Mouse (Mus musculus) thymus, postnatal 4 days (tissue): Measurements from ENCODE around the gene Rybp.

ENCODE experiments used
- DNase-seq: peaks from one replicate; pipeline ENCODE4 v3.0.0; 2021

Rybp gene

DNA sequence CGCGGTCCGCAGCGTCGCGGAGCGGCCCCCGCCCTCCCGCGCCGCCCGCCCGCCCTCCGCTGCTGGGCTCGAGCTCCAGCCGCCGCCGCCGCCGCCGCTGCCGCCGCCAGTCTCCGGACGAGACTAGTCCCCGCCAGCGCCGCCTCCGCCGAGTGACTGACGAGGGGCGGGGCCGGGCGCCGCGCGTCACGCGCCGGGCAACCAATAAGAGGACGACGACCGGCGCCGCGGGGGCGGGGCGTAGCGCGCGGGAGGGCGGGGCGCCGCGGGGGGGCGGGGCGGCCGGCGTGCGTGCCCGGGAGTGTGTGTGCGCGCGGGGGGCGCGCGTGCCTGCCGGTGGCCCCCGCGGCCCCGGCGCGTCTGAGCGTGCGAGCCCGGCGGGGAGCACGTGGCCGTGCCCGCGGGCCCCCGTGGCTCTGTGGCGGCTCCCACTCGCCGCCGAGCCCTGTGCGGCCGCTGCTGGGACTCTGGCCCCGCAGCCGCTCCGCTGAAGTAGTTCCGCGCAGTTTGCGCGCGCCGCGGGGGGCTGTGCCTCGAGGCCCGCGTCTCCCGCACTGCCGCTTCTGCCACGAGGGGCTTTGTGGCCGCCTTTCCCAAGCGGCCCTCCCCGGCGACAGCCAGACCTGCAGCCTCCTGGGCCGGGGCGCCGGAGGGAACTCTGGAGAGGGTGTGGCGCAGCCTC lies at the start of gene Rybp:
Gene Rybp, minus strand, starts transcription at position 152 of the 682 bp plus-strand sequence.
- DNase-seq, result peak; percentile 97

DNA sequence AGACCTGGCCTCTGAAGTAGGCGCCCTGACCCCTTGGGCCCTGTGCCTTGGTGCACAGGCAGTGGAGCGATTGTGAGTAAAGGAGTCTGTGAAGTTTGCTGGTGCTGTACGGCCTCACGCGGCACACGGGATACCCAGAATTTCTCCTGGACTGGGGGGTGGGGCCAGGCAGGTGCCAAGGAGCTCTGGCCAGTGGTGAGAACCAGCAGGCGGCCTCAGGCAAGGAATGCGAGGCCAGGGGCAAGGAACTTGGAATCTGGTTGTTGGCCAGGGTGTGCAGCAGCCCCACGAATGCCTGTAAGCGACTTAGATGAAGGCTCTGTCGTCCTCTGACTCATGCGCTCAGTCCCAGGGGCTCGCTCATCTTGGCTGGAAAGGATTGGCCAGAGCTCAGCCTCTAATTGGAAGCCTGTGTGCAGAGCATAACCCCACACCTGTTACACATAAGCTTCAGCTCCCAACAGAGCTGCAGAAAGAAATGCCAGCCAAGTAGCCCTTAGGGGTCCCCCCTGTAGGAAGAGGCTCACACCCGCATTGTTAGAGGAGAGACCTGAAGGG lies 49.4 kb upstream of the Rybp start:
- no peak for DNase-seq

DNA sequence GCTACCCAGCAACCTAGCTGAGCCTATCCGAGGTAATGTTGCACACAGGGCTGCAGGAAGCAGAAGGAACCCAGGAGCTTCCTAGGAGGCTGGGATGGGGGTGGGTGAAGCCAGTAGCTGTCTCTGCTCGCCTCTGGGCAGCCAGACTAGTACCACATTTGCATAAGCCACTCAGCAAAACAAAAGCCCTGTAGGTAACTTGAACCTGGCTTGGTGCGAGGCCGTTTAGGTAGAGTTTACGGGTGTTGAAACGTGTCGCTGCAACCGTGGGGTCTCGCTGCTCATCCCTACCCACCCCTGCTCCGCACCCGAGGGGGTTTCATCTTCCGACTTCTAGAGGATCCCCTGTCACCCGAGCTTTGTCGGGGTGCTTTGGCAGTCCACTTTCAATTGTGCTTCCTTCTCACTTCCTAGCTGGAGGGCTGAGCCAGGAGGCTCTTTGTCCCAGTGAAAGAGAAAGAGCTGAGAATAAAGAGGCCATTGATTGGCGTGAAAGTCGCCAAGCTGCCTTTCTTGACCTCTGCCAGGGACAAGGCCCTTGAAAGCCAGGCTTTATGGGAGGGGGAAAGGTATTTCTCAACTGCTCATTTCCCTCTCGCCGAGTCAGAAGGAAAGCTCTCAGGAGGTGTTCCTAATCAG lies 48.3 kb upstream of the Rybp start:
- DNase-seq, result no peak

DNA sequence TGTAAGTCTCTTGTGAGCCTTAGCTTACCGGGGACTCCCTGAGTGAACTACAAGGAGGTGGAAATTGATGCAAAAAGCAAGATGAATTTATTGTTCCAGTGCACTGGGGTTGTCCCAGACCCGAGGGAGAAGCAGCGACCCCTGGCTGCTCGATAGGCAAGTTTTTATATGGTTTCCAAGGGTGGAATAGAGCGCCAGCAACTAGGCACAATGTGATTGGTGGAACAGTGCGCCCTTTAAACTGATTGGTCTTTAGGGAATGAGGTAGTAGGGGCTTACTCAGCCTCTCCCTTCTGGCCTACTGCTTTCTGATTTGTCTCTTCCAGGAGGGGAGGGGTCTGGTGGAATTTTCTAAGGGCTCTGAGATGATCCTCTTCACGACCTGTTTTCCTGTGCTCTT lies 46.5 kb upstream of the Rybp start:
- DNase-seq, result no peak

DNA sequence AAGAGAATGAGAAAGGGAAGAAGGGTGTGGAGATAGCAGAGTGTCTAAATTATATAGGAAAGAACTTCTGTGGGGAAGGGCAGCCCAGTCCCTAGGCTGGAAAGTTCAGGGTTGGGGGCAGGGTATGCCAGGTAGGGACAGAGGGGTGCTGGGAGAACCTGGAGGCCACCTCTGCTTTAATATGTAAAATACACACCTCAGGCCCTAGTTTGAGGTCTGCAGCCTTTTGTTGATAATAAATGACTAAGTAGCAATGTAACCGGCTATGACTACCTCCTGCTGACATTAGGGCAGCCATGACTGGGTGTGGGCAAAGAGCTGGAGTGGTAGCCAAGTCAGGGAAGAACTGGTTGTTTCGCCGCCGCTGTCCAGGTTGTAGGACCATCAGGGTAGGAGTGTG lies 45.2 kb upstream of the Rybp start:
- no peak for DNase-seq

DNA sequence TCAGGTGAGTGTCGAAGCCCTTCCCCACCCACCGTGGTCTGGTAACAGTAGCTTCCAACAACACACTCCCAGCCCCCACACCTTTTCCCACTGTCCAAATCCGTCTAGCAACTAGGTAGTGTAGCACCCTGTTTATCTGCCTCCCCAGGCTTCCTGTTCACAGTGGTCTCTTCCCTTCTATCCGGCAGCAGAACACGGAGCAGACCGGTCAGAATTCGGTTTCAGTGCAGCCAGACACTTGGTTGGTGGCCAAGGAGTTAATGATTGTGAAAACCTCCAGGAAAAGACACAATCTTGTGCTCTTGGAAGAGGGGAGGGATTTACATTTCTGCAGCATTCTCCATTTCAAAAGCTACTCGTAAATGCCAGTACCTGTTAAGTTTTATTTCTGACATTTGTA lies 44.3 kb upstream of the Rybp start:
- DNase-seq, result no peak

DNA sequence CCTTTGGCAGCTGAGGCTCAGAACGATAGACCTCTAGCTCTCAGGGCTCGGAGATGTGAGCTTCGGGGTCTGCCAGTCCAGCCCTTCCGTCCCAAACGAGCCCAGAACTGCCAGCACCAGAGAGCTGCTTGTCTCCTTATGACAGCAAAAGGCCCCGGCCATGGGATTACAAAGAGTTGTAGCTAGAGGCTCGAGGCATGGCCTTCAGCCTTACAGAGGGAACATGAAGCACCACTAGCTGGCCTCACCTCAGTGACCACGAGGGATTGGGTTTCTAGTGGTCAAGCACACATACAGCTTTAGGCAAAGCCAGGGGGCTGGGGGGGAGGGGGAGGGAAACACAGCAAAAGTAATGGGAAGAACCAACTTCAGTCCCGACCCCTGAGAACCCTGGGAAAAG lies 43.8 kb upstream of the Rybp start:
- no peak for DNase-seq

DNA sequence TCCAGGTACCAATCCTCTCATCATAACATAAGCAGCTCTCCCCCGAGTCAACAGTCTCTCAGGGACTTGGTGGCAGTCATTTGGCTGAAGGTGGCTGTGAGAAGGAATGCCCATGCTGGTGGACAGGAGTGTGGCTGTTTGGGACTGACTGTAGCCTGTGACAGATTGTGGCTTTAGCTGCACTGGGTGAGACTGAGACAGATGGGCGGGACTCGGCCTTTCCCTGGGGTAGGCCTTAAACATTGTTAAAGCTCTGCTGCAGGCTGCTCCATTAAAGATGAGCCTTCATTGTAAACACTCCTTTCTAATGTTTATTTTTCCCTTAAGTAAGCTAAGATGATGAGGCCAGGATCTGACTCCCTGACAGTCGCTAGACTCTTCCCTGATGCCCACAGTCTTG lies 42.3 kb upstream of the Rybp start:
- no peak for DNase-seq

DNA sequence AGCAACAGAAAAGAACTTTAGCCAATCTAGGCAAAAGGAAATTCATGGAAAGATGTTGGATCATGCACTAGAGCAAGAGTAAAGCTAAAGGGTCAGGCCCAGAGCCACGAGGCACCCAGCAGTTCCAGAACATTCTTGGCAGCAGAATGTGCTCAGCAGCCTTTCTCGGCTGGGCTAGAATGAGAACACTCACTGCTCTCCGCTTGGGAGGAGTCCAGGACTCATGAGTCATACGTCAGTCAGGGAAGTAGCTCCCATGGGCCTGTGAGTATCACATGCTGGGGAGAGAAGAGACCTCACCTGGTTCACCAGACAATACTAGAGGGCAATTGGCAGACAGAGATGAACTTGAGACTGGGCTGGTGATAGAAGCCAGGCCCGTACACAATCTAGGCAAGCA lies 39.8 kb upstream of the Rybp start:
- DNase-seq, result no peak

DNA sequence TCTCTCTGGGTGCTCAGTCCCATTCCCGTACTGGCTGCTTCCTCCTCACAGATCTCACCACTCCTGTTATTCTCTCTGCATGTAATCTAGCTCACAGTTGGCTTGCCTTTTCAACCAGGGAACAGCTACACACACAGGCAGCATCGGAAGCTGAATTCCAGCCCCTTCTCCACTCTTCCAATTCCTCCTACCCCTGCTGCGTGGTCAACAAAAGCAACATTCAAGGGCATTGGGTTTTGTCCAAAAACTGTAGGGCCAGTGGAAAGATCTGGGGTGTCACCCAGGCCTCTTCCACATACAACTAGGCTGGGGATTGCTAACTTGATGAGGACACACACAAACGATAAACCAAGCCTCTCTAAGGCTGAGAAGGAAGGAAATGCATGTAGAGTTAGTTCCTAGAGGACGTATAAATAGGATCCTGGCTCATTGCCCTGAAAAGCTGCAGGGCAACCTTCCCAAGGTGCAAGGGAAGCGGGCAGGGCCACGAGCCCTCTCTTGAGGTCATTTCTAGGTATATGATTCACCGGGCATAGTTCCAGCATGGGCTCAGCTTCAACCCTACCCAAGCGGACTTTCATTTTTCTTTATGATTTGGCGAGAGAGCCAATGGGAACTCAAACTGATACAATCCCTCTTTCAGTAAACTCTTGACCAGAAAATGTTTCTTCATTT lies 36.6 kb upstream of the Rybp start:
- no peak for DNase-seq

DNA sequence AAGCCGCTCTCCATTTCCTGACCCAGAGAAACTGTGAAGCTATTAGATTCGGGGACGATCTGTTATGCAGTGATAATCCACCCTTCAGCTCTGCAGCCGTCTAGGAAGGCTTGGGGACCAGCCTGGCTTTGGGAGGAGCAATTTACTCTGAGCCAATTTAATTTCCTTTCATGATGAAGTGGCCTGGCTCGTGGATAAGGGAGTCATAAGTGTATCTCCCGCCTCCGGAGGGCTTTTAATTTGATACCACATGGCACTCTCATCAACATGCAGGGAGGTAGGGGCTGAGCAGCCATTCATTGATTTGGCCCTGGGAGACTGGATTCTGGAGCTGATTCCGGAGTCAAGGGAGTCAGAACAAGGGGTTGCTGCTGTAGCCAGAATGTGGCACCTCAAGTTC lies 35.3 kb upstream of the Rybp start:
- no peak for DNase-seq

DNA sequence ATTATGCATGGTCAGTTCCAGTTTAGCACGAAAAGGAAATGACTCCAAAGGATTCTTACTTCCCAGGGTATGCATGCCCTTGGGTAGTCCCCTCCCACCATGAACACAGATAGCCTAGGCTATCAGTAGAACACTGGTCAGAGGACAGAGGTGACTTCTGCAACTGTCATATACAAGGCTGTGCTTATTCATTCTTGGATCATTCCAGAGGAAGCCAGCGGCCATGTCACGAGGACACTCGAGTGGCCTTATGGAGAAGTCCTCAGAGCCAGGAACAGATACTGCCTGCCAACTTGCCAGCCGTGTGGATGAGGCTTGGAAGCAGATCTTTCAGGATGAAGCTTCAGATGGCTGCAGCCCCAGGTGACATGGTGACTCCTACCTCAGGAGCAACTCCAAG lies 34.9 kb upstream of the Rybp start:
- no peak for DNase-seq

DNA sequence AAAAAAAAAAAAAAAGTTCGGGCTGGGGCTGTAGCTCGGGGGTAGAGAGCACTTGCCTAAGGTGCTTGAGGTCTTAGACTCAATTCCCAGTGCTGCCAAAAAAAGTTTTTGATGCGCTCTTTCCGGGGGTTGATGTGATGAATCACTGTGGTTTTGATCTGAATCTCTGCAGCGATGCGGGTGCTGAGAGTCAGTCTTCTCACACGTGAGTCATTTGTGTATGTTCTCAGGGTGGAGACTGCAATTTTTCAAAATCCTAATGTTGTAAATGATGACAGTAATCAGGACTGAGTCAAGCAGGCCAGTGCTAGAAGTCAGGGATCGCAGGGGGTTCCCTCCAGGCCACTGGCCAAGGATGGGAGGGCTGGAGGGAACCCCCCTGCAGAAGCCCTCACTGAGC lies 26.9 kb upstream of the Rybp start:
- no peak for DNase-seq

DNA sequence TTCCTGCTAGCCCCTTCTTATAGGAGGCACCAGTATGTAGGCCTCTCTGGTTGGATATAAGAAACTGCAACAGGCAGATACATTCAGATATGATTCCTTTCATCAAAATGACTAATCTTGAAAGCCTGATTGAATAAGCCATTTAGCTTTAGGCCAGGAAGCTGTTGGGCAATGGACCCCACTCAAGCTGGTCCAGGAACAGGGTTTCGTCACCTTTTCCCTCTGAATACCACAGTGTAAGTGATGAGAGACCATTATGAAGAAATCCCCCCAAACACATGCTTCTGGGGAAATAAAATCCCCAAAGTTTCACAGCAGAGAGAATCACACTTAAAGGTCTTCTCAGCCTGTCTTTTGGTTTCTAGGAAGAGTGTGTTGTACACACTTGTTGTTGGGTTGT lies 23.9 kb upstream of the Rybp start:
- no peak for DNase-seq

DNA sequence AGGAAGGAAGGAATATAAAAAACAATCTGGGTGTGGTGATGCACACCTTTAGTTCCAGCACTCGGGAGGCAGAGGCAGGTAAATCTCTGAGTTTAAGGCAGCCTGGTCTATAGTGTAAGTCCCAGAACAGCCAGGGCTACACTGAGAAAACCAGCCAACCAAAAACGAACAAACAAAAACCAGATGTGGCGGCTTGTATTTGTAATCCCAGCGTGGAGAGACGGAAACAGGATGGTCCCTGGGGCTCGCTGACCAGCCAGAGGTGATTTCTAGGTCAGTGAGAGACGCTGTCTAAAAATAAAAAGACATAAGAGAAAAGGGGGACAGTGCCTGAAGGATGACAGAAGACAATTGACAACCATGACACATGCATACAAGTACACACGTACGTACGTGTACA lies 17.5 kb upstream of the Rybp start:
- no peak for DNase-seq

DNA sequence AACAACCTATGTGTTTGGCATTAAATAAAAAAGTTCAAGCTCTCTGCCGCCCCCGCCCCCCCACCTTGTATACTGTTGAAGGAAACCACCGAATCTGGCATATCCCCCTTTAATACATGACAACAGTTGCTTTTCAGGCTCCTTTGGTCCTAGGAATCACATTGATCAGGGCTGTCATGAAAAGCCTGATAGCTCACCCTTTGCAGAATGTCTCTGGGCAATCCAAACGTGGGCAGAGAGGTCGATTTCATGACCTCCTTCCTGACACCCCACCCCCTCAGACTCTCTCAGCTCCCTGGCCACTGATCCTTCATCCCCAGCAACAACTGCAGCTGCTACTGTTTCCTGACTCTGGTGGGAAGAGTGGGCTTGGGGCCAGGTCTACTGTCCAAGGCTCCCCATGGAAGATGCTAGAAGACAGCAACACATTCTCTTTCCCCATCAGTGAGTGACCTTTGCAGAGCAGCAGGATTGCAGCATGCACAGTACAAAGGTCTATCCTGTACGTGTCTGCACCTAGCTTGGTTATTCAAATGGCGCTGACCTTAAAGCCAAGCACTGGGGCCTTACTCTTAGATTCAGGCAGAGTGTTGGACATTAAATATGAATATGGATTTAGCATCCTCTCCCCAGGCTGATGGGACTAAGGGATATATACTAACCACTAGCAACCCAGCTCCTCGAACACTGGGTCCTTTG lies 14.3 kb upstream of the Rybp start:
- no peak for DNase-seq

DNA sequence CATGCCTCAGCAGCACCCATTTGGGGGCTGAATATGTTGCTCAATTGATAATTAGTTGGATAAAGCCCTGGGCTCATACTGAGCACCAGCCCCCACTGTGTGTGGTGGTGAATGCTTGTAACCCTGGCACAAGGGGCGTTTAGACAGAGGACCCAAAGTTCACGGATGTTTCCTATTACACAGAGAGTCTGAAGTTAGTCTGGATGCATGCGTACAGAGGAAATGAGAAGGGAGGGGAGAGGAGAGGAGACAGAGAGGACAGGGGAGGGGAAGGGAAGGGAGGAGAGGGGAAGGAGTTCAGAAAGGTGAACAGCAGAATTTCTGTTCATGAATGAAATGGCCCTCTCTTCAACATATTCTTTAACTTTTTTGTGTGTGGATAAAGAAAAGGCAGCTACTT lies 13.5 kb upstream of the Rybp start:
- no peak for DNase-seq

DNA sequence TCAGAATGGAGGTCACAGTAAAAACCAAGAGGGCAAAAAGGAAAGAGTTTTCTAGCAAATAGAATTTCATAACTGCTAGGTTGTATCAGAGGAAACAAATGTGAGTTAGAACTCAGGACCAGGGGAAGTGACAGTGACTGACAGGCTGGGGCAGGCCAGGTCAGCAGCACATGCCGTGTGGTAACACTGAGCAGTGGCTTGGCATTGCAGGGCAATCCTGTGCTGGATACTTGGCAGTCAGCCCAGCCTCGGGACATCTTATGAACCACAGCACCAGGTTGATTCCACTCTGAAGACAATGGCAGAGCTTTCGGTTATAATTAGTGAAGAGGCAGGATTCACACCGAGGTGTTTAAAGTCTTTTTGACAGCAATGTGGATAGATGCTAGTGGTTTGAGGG lies 11.7 kb upstream of the Rybp start:
- DNase-seq, result no peak

DNA sequence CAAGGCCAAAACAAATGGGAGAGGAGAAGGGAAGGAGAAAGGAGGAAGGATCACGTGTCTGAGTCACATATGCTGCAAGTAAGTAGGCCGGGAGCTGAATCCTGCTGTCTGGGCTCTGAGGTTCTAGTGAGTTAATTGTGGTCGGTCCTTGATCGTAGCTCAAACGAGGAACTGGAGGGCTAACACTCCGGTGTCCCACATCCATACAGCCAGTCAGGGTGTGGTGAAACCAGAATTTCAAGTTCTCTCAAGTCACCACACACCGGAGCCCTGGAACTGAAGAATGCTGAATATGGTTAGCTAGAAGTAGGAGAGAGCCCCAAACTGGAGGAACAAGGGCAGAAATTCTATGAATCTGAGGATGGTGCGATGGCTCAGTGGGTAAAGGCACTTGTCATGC lies 10.3 kb upstream of the Rybp start:
- DNase-seq, result no peak

DNA sequence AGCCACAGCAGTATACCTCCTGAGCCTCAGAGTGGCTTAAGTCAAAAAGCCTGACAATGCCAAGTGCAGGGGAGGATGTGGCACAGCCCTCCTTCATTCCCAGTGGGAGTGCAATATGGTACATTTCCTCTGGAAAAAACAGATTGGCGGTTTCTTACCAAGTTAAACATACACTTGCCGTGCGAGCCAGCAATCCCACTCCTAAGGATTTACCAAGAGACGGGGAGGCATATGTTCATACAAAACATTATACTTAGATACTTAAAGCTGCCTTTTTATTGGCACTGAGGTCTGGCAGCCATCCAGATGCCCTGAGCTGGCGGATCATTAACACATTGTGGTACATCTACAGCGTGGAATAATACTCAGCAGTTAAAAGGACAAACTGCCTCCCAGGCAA lies 5.1 kb upstream of the Rybp start:
- no peak for DNase-seq

DNA sequence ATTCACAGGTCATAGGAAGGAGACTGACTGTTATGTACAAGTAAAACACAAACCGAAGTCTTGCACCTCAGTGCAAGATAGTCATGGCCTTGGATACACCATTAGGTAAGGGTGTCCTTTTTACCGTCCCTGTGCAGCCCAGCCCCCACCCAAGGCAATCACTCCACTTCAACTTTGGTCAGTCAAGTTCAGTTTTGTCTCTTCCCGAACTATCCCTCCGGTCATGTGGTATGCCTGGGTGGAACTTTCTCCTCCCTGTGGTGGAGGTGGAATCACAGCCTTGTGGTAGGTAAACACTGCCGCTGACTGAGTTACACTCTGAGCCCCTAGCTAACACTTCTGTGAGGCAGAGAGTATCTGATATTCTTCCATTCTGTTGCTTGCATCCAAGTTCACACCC lies 1.8 kb upstream of the Rybp start:
- DNase-seq, result no peak

DNA sequence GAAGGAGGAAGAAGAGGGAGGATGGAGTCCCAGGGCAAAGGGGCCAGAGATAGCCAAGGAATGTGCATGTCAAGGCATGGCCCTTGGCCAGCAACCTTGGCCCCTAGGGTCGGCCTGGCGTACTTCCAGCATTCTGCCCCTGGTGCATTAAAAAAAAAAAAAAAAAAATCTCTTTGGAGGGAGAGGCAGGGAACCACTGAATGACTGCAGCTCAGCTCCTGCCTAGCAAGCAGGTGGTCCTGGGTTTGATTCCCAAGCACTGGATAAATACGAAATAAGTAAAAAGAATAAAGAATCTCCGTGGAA lies 1.4 kb upstream of the Rybp start:
- DNase-seq, result no peak

DNA sequence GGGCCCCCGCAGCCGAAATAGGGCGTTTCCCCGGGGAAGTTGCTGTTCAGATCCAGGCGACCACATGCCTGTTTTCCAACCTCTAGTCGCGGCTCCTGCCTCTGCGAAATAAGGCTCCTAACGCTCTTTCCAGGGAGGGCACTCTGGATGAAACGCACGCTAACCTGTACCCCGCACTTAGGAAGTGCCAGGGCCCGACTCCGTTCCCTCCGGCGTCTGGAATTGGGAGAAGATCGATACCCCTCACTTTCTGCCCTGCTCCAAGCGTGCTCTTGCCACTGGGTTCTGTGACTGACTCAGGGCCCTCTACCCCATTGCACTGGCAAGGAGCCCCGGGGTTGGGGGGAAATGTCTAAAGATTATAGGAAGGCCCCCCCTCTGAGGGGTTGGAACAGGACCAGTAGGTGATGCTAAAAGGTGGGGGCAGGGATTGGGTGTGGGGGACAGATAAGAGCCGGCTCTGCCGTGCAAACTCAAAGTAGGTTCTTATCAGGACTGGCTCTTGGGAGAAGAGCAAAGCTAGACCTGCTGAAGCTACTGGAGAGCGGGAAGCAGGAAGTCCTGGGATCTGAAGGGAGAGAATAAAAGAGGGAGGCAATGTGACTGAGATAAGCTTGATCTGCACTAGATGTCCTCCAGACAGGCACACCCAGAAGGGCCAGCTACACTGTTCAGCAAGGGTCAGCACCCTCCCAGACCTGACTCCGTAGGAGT lies 888 bp upstream of the Rybp start:
- DNase-seq, result no peak
